Mouse (Mus musculus): ENCODE data around the gene Eef1akmt2. TPM values are rescaled to one million over a fixed set of nuclear protein-coding genes. Genes with fewer than 3 reads are reported as not detected.

Gene Eef1akmt2
- polyA plus RNA-seq, 1 experiment from 2014 or later, result 74.1 TPM

GRCm38 (mm10) chr7:132892311-132892661, 39.8 kb upstream of the Eef1akmt2 start:
- no peaks in the 10 kb centered on the region for H3K4me1 ChIP-seq (ENCODE audit: control insufficient read depth, insufficient read depth, low read length)

GRCm38 (mm10) chr7:132891561-132892310, 39.3 kb upstream of the Eef1akmt2 start:
- Histone ChIP-seq H3K4me1 (ENCODE audit: control insufficient read depth, insufficient read depth, low read length) (no peaks in the 10 kb centered on the region), H3K9ac (replicated peaks; ENCODE audit: low read depth, low read length) (no peak overlapping the region), H3K27me3 (ENCODE audit: control insufficient read depth, insufficient read depth, low read length) (no peaks in the 10 kb centered on the region), H3K4me3 (ENCODE audit: low read depth, low read length) (no peak overlapping the region), H3K36me3 (ENCODE audit: control insufficient read depth, insufficient read depth, low read length) (no peaks in the 10 kb centered on the region), H3K4me2 (replicated peaks; ENCODE audit: low read depth, low read length) (no peak overlapping the region), H3K9me3 (ENCODE audit: control insufficient read depth, low read depth, low read length) (no peaks in the 10 kb centered on the region), H3K27ac (ENCODE audit: low read length) (no peak overlapping the region)
- 78% methylated on average over 5 of the region's 5 CpGs for WGBS
- no peak for ATAC-seq (ENCODE audit: insufficient number of reproducible peaks, insufficient read depth, low FRiP score, low read depth)

More at GRCm38 (mm10) chr7:132892311-132892661, 39.8 kb upstream of the Eef1akmt2 start:
- Histone ChIP-seq H3K4me3 (ENCODE audit: low read depth, low read length) (no peak overlapping the region), H3K27ac (ENCODE audit: low read length) (no peak overlapping the region), H3K36me3 (ENCODE audit: control insufficient read depth, insufficient read depth, low read length) (no peaks in the 10 kb centered on the region), H3K9me3 (ENCODE audit: control insufficient read depth, low read depth, low read length) (no peaks in the 10 kb centered on the region), H3K4me2 (replicated peaks; ENCODE audit: low read depth, low read length) (no peak overlapping the region), H3K9ac (replicated peaks; ENCODE audit: low read depth, low read length) (no peak overlapping the region), H3K27me3 (ENCODE audit: control insufficient read depth, insufficient read depth, low read length) (no peaks in the 10 kb centered on the region)
- ATAC-seq (ENCODE audit: insufficient number of reproducible peaks, insufficient read depth, low FRiP score, low read depth), result no peak
- 53% methylated on average over 4 of the region's 4 CpGs for WGBS

- no peaks in the 10 kb centered on the region for H3K36me3 ChIP-seq (ENCODE audit: control insufficient read depth, insufficient read depth, low read length)
- H3K27ac ChIP-seq (ENCODE audit: low read length), result no peak overlapping the region
- no peak overlapping the region for H3K4me3 ChIP-seq (ENCODE audit: low read depth, low read length)
- WGBS, result 94% methylated on average over 5 of the region's 5 CpGs
- H3K9me3 ChIP-seq (ENCODE audit: control insufficient read depth, low read depth, low read length), result no peaks in the 10 kb centered on the region
- H3K4me2 ChIP-seq (replicated peaks; ENCODE audit: low read depth, low read length), result no peak overlapping the region
- no peak for ATAC-seq (ENCODE audit: insufficient number of reproducible peaks, insufficient read depth, low FRiP score, low read depth)
- no peaks in the 10 kb centered on the region for H3K4me1 ChIP-seq (ENCODE audit: control insufficient read depth, insufficient read depth, low read length)
- no peak overlapping the region for H3K9ac ChIP-seq (replicated peaks; ENCODE audit: low read depth, low read length)
- H3K27me3 ChIP-seq (ENCODE audit: control insufficient read depth, insufficient read depth, low read length), result no peaks in the 10 kb centered on the region
Measured at GRCm38 (mm10) chr7:132890201-132890600, 37.7 kb upstream of the Eef1akmt2 start.

- H3K4me1 ChIP-seq (ENCODE audit: control insufficient read depth, insufficient read depth, low read length), result no peaks in the 10 kb centered on the region
- ATAC-seq (ENCODE audit: insufficient number of reproducible peaks, insufficient read depth, low FRiP score, low read depth), result no peak
- H3K27me3 ChIP-seq (ENCODE audit: control insufficient read depth, insufficient read depth, low read length), result no peaks in the 10 kb centered on the region
- H3K9ac ChIP-seq (replicated peaks; ENCODE audit: low read depth, low read length), result no peak overlapping the region
- H3K4me3 ChIP-seq (ENCODE audit: low read depth, low read length), result no peak overlapping the region
- no peaks in the 10 kb centered on the region for H3K36me3 ChIP-seq (ENCODE audit: control insufficient read depth, insufficient read depth, low read length)
- no peak overlapping the region for H3K4me2 ChIP-seq (replicated peaks; ENCODE audit: low read depth, low read length)
- no peaks in the 10 kb centered on the region for H3K9me3 ChIP-seq (ENCODE audit: control insufficient read depth, low read depth, low read length)
- H3K27ac ChIP-seq (ENCODE audit: low read length), result no peak overlapping the region
- WGBS, result 93% methylated on average over 8 of the region's 8 CpGs
Measured at GRCm38 (mm10) chr7:132889691-132890090, 37.2 kb upstream of the Eef1akmt2 start.

- H3K4me1 ChIP-seq (ENCODE audit: control insufficient read depth, insufficient read depth, low read length), result no peaks in the 10 kb centered on the region
- no peaks in the 10 kb centered on the region for H3K9me3 ChIP-seq (ENCODE audit: control insufficient read depth, low read depth, low read length)
- H3K36me3 ChIP-seq (ENCODE audit: control insufficient read depth, insufficient read depth, low read length), result peaks cover under 1% of the 10 kb centered on the region; the same call in 1 of the 2 replicates
- H3K4me3 ChIP-seq (ENCODE audit: low read depth, low read length), result no peak overlapping the region
- no peaks in the 10 kb centered on the region for H3K27me3 ChIP-seq (ENCODE audit: control insufficient read depth, insufficient read depth, low read length)
- WGBS, result 68% methylated on average over 4 of the region's 4 CpGs
- H3K9ac ChIP-seq (replicated peaks; ENCODE audit: low read depth, low read length), result no peak overlapping the region
- no peak overlapping the region for H3K27ac ChIP-seq (ENCODE audit: low read length)
- ATAC-seq (ENCODE audit: insufficient number of reproducible peaks, insufficient read depth, low FRiP score, low read depth), result no peak
- no peak overlapping the region for H3K4me2 ChIP-seq (replicated peaks; ENCODE audit: low read depth, low read length)
Measured at GRCm38 (mm10) chr7:132888518-132889249, 36.2 kb upstream of the Eef1akmt2 start.

- Histone ChIP-seq H3K4me1 (ENCODE audit: control insufficient read depth, insufficient read depth, low read length) (no peaks in the 10 kb centered on the region), H3K27me3 (ENCODE audit: control insufficient read depth, insufficient read depth, low read length) (no peaks in the 10 kb centered on the region), H3K9me3 (ENCODE audit: control insufficient read depth, low read depth, low read length) (no peaks in the 10 kb centered on the region), H3K9ac (replicated peaks; ENCODE audit: low read depth, low read length) (no peak overlapping the region), H3K36me3 (ENCODE audit: control insufficient read depth, insufficient read depth, low read length) (peaks cover 6% of the 10 kb centered on the region; the same call in 1 of the 2 replicates), H3K4me2 (replicated peaks; ENCODE audit: low read depth, low read length) (no peak overlapping the region), H3K27ac (ENCODE audit: low read length) (no peak overlapping the region), H3K4me3 (ENCODE audit: low read depth, low read length) (no peak overlapping the region)
- WGBS, result 53% methylated on average over 3 of the region's 3 CpGs
- no peak for ATAC-seq (ENCODE audit: insufficient number of reproducible peaks, insufficient read depth, low FRiP score, low read depth)
Measured at GRCm38 (mm10) chr7:132888052-132888451, 35.6 kb upstream of the Eef1akmt2 start.

GRCm38 (mm10) chr7:132887019-132887804, 34.7 kb upstream of the Eef1akmt2 start:
- Histone ChIP-seq H3K4me3 (ENCODE audit: low read depth, low read length) (no peak overlapping the region), H3K4me2 (replicated peaks; ENCODE audit: low read depth, low read length) (no peak overlapping the region), H3K36me3 (ENCODE audit: control insufficient read depth, insufficient read depth, low read length) (peaks cover 13% of the 10 kb centered on the region; the same call in 1 of the 2 replicates), H3K27me3 (ENCODE audit: control insufficient read depth, insufficient read depth, low read length) (no peaks in the 10 kb centered on the region), H3K9me3 (ENCODE audit: control insufficient read depth, low read depth, low read length) (no peaks in the 10 kb centered on the region), H3K9ac (replicated peaks; ENCODE audit: low read depth, low read length) (no peak overlapping the region), H3K27ac (ENCODE audit: low read length) (no peak overlapping the region), H3K4me1 (ENCODE audit: control insufficient read depth, insufficient read depth, low read length) (no peaks in the 10 kb centered on the region)
- ATAC-seq (ENCODE audit: insufficient number of reproducible peaks, insufficient read depth, low FRiP score, low read depth), result no peak
- 50% methylated on average over 7 of the region's 7 CpGs for WGBS

GRCm38 (mm10) chr7:132884031-132884430, 31.6 kb upstream of the Eef1akmt2 start:
- peaks cover 38% of the 10 kb centered on the region for H3K36me3 ChIP-seq (ENCODE audit: control insufficient read depth, insufficient read depth, low read length)
- H3K27ac ChIP-seq (ENCODE audit: low read length), result no peak overlapping the region
- H3K9me3 ChIP-seq (ENCODE audit: control insufficient read depth, low read depth, low read length), result no peaks in the 10 kb centered on the region
- ATAC-seq (ENCODE audit: insufficient number of reproducible peaks, insufficient read depth, low FRiP score, low read depth), result no peak
- H3K27me3 ChIP-seq (ENCODE audit: control insufficient read depth, insufficient read depth, low read length), result no peaks in the 10 kb centered on the region
- H3K4me3 ChIP-seq (ENCODE audit: low read depth, low read length), result no peak overlapping the region
- no peaks in the 10 kb centered on the region for H3K4me1 ChIP-seq (ENCODE audit: control insufficient read depth, insufficient read depth, low read length)
- H3K4me2 ChIP-seq (replicated peaks; ENCODE audit: low read depth, low read length), result no peak overlapping the region
- no peak overlapping the region for H3K9ac ChIP-seq (replicated peaks; ENCODE audit: low read depth, low read length)
- WGBS, result 93% methylated on average over 7 of the region's 7 CpGs

Measured in stomach, embryonic 14.5 days (tissue).